Mouse (Mus musculus): ENCODE data around the gene Lrrc66. TPM values are rescaled to one million over a fixed set of nuclear protein-coding genes. Genes with fewer than 3 reads are reported as not detected.

Gene Lrrc66
- total and polyA plus RNA-seq, 3 experiments, result 0.04 TPM; not detected in 2

- intact Hi-C loops (cut with DNase I), result no loop called here
- H3K9ac ChIP-seq (ENCODE audit: low read depth, low read length), result no peak overlapping the region
- H3K4me3 ChIP-seq, result no peak overlapping the region
- no peak for DNase-seq
- 70% methylated on average over 4 of the region's 4 CpGs for WGBS
- H3K27ac ChIP-seq, result no peak overlapping the region
- H3K79me2 ChIP-seq (replicated peaks; ENCODE audit: control insufficient read depth, insufficient read depth, low read length), result no peaks in the 10 kb centered on the region
- TF ChIP-seq CTCF (IDR thresholded peaks at IDR 0.05) (no peak), EP300 (IDR thresholded peaks at IDR 0.05; ENCODE audit: insufficient read depth, low read depth, low read length) (no peak), POLR2A (IDR thresholded peaks at IDR 0.05; ENCODE audit: insufficient read depth, low read depth, low read length) (no peak)
- no peaks in the 10 kb centered on the region for H3K4me1 ChIP-seq (ENCODE audit: control insufficient read depth, insufficient read depth, low read length)
- H3K27me3 ChIP-seq (ENCODE audit: control insufficient read depth, insufficient read depth, low read length), result no peaks in the 10 kb centered on the region
- no peaks in the 10 kb centered on the region for H3K36me3 ChIP-seq (ENCODE audit: control insufficient read depth, insufficient read depth, low read length)
Measured at GRCm38 (mm10) chr5:73627559-73627958, 4.8 kb downstream of the Lrrc66 start.

- Histone ChIP-seq H3K79me2 (replicated peaks; ENCODE audit: control insufficient read depth, insufficient read depth, low read length) (no peaks in the 10 kb centered on the region), H3K4me1 (ENCODE audit: control insufficient read depth, insufficient read depth, low read length) (no peaks in the 10 kb centered on the region), H3K27me3 (ENCODE audit: control insufficient read depth, insufficient read depth, low read length) (no peaks in the 10 kb centered on the region), H3K27ac (no peak overlapping the region), H3K4me3 (no peak overlapping the region), H3K9ac (ENCODE audit: low read depth, low read length) (no peak overlapping the region), H3K36me3 (ENCODE audit: control insufficient read depth, insufficient read depth, low read length) (no peaks in the 10 kb centered on the region)
- intact Hi-C loops (cut with DNase I), result no loop called here
- TF ChIP-seq POLR2A (IDR thresholded peaks at IDR 0.05; ENCODE audit: insufficient read depth, low read depth, low read length) (no peak), CTCF (IDR thresholded peaks at IDR 0.05) (no peak), EP300 (IDR thresholded peaks at IDR 0.05; ENCODE audit: insufficient read depth, low read depth, low read length) (no peak)
- no peak for DNase-seq
- 91% methylated on average over 7 of the region's 7 CpGs for WGBS
Measured at GRCm38 (mm10) chr5:73626842-73627241, 5.5 kb downstream of the Lrrc66 start.

- Histone ChIP-seq H3K36me3 (ENCODE audit: control insufficient read depth, insufficient read depth, low read length) (no peaks in the 10 kb centered on the region), H3K9ac (ENCODE audit: low read depth, low read length) (no peak overlapping the region), H3K27me3 (ENCODE audit: control insufficient read depth, insufficient read depth, low read length) (no peaks in the 10 kb centered on the region), H3K27ac (no peak overlapping the region), H3K4me3 (no peak overlapping the region), H3K4me1 (ENCODE audit: control insufficient read depth, insufficient read depth, low read length) (no peaks in the 10 kb centered on the region), H3K79me2 (replicated peaks; ENCODE audit: control insufficient read depth, insufficient read depth, low read length) (no peaks in the 10 kb centered on the region)
- 21% methylated on average over 1 of the region's 1 CpGs for WGBS
- intact Hi-C loops (cut with DNase I), result no loop called here
- TF ChIP-seq EP300 (IDR thresholded peaks at IDR 0.05; ENCODE audit: insufficient read depth, low read depth, low read length) (no peak), POLR2A (IDR thresholded peaks at IDR 0.05; ENCODE audit: insufficient read depth, low read depth, low read length) (no peak), CTCF (IDR thresholded peaks at IDR 0.05) (no peak)
- DNase-seq, result no peak
Measured at GRCm38 (mm10) chr5:73625505-73625904, 6.8 kb downstream of the Lrrc66 start.

GRCm38 (mm10) chr5:73618969-73619368 is 13.4 kb downstream of the Lrrc66 start:
- Histone ChIP-seq H3K4me3 (no peak overlapping the region), H3K9ac (ENCODE audit: low read depth, low read length) (no peak overlapping the region), H3K27me3 (ENCODE audit: control insufficient read depth, insufficient read depth, low read length) (no peaks in the 10 kb centered on the region), H3K27ac (no peak overlapping the region), H3K79me2 (replicated peaks; ENCODE audit: control insufficient read depth, insufficient read depth, low read length) (no peaks in the 10 kb centered on the region), H3K36me3 (ENCODE audit: control insufficient read depth, insufficient read depth, low read length) (no peaks in the 10 kb centered on the region), H3K4me1 (ENCODE audit: control insufficient read depth, insufficient read depth, low read length) (no peaks in the 10 kb centered on the region)
- DNase-seq, result no peak
- TF ChIP-seq CTCF (IDR thresholded peaks at IDR 0.05) (no peak), POLR2A (IDR thresholded peaks at IDR 0.05; ENCODE audit: insufficient read depth, low read depth, low read length) (no peak), EP300 (IDR thresholded peaks at IDR 0.05; ENCODE audit: insufficient read depth, low read depth, low read length) (no peak)
- intact Hi-C loops (cut with DNase I), result no loop called here
- WGBS, result 65% methylated on average over 1 of the region's 1 CpGs

GRCm38 (mm10) chr5:73615211-73615610 is 17.1 kb downstream of the Lrrc66 start:
- Histone ChIP-seq H3K27ac (no peak overlapping the region), H3K4me3 (no peak overlapping the region), H3K4me1 (ENCODE audit: control insufficient read depth, insufficient read depth, low read length) (no peaks in the 10 kb centered on the region), H3K36me3 (ENCODE audit: control insufficient read depth, insufficient read depth, low read length) (no peaks in the 10 kb centered on the region), H3K79me2 (replicated peaks; ENCODE audit: control insufficient read depth, insufficient read depth, low read length) (no peaks in the 10 kb centered on the region), H3K27me3 (ENCODE audit: control insufficient read depth, insufficient read depth, low read length) (no peaks in the 10 kb centered on the region), H3K9ac (ENCODE audit: low read depth, low read length) (no peak overlapping the region)
- no peak for DNase-seq
- TF ChIP-seq EP300 (IDR thresholded peaks at IDR 0.05; ENCODE audit: insufficient read depth, low read depth, low read length), result no peak
- TF ChIP-seq POLR2A (IDR thresholded peaks at IDR 0.05; ENCODE audit: insufficient read depth, low read depth, low read length), result no peak
- no peak for TF ChIP-seq CTCF (IDR thresholded peaks at IDR 0.05)
- 73% methylated on average over 7 of the region's 7 CpGs for WGBS
- intact Hi-C loops (cut with DNase I), result no loop called here

GRCm38 (mm10) chr5:73613296-73613695 is 19.0 kb downstream of the Lrrc66 start:
- TF ChIP-seq POLR2A (IDR thresholded peaks at IDR 0.05; ENCODE audit: insufficient read depth, low read depth, low read length), result no peak
- TF ChIP-seq EP300 (IDR thresholded peaks at IDR 0.05; ENCODE audit: insufficient read depth, low read depth, low read length), result no peak
- no peak for TF ChIP-seq CTCF (IDR thresholded peaks at IDR 0.05)
- no peak for DNase-seq
- Histone ChIP-seq H3K27me3 (ENCODE audit: control insufficient read depth, insufficient read depth, low read length) (no peaks in the 10 kb centered on the region), H3K27ac (no peak overlapping the region), H3K79me2 (replicated peaks; ENCODE audit: control insufficient read depth, insufficient read depth, low read length) (no peaks in the 10 kb centered on the region), H3K9ac (ENCODE audit: low read depth, low read length) (no peak overlapping the region), H3K4me3 (no peak overlapping the region), H3K4me1 (ENCODE audit: control insufficient read depth, insufficient read depth, low read length) (no peaks in the 10 kb centered on the region), H3K36me3 (ENCODE audit: control insufficient read depth, insufficient read depth, low read length) (no peaks in the 10 kb centered on the region)
- intact Hi-C loops (cut with DNase I), result no loop called here
- 89% methylated on average over 8 of the region's 8 CpGs for WGBS

Data from heart, adult 2 months (tissue).